Mouse (Mus musculus): ENCODE data around the gene Ccr9. TPM values are rescaled to one million over a fixed set of nuclear protein-coding genes. Genes with fewer than 3 reads are reported as not detected.

The Ccr9 gene
- total and polyA plus RNA-seq, 3 experiments, result 0.04 to 0.09 TPM; not detected in 1

GRCm38 (mm10) chr9:123814821-123815220, 136.6 kb downstream of the Ccr9 start:
- Histone ChIP-seq H3K4me1 (ENCODE audit: control insufficient read depth in 1 of 2, insufficient read depth in 2 of 2) (peaks cover 0 to 19% of the 10 kb centered on the region in 2 experiments; a peak in 2 of 4 replicates), H3K36me3 (replicated peaks in 1 of 2; ENCODE audit: control insufficient read depth in 1 of 2, insufficient read depth in 1 of 2, low read length in 1 of 2) (peaks cover 69 to 97% of the 10 kb centered on the region in 2 experiments), H3K4me3 (replicated peaks in 1 of 3; ENCODE audit: low read depth in 2 of 3, low read length in 2 of 3, poor library complexity in 1 of 3) (no peak overlapping the region), H3K9ac (ENCODE audit: insufficient read depth, low read depth) (no peak overlapping the region), H3K4me2 (ENCODE audit: insufficient read depth, low read depth, poor library complexity, severe bottlenecking) (no peak overlapping the region), H3K9me3 (replicated peaks; ENCODE audit: low read length) (no peaks in the 10 kb centered on the region), H3K27me3 (replicated peaks) (no peaks in the 10 kb centered on the region), H3K79me2 (replicated peaks; ENCODE audit: control insufficient read depth, extremely low read depth, insufficient read depth, poor library complexity, severe bottlenecking) (no peaks in the 10 kb centered on the region), H3K27ac (ENCODE audit: insufficient read depth, low read depth) (no peak overlapping the region)
- no peak for DNase-seq (ENCODE audit: extremely low read depth)
- in situ Hi-C loops (cut with MboI; ENCODE audit: low pct_ligation_motif_present, low pct_unique_long_range_greater_than_20kb, low sequenced_read_pairs), result no loop called here
- dilution Hi-C loops (cut with MboI; ENCODE audit: extremely low pct_ligation_motif_present, extremely low pct_unique_long_range_greater_than_20kb, low sequenced_read_pairs), result no loop called here
- TF ChIP-seq TBP (conservative IDR thresholded peaks at IDR 0.05; ENCODE audit: low read depth, low read length) (no peak), MEF2A (IDR thresholded peaks at IDR 0.05; ENCODE audit: borderline replicate concordance, low read depth, low read length) (no peak), ZKSCAN1 (IDR thresholded peaks at IDR 0.05; ENCODE audit: borderline replicate concordance, low read depth, low read length) (no peak)

GRCm38 (mm10) chr9:123815444-123815843, 137.2 kb downstream of the Ccr9 start:
- H3K4me2 ChIP-seq (ENCODE audit: insufficient read depth, low read depth, poor library complexity, severe bottlenecking), result no peak overlapping the region
- dilution Hi-C loops (cut with MboI; ENCODE audit: extremely low pct_ligation_motif_present, extremely low pct_unique_long_range_greater_than_20kb, low sequenced_read_pairs) (no loop called here), in situ Hi-C loops (cut with MboI; ENCODE audit: low pct_ligation_motif_present, low pct_unique_long_range_greater_than_20kb, low sequenced_read_pairs) (no loop called here)
- TF ChIP-seq RAD21 (IDR thresholded peaks at IDR 0.05; ENCODE audit: low read depth, low read length) (no peak), MYC (IDR thresholded peaks at IDR 0.05; ENCODE audit: low read depth, low read length) (no peak), ETS1 (conservative IDR thresholded peaks at IDR 0.05; ENCODE audit: low read depth, low read length) (no peak), CHD2 (IDR thresholded peaks at IDR 0.05; ENCODE audit: low read length) (no peak), USF2 (conservative IDR thresholded peaks at IDR 0.05; ENCODE audit: low read depth, low read length) (no peak), PAX5 (IDR thresholded peaks at IDR 0.05; ENCODE audit: low read length) (no peak), MAFK (IDR thresholded peaks at IDR 0.05; ENCODE audit: insufficient replicate concordance, low read length) (no peak), ZNF384 (IDR thresholded peaks at IDR 0.05; ENCODE audit: low read depth, low read length) (no peak), EP300 (IDR thresholded peaks at IDR 0.05; ENCODE audit: low read length) (no peak), TCF12 (IDR thresholded peaks at IDR 0.05; ENCODE audit: low read depth, low read length) (no peak)
- peaks cover 66 to 96% of the 10 kb centered on the region in 2 experiments for H3K36me3 ChIP-seq (replicated peaks in 1 of 2; ENCODE audit: control insufficient read depth in 1 of 2, insufficient read depth in 1 of 2, low read length in 1 of 2)
- no peak overlapping the region for H3K4me3 ChIP-seq (replicated peaks in 1 of 3; ENCODE audit: low read depth in 2 of 3, low read length in 2 of 3, poor library complexity in 1 of 3)
- no peak overlapping the region for H3K27ac ChIP-seq (ENCODE audit: insufficient read depth, low read depth)
- peaks cover 0 to 19% of the 10 kb centered on the region in 2 experiments; a peak in 2 of 4 replicates for H3K4me1 ChIP-seq (ENCODE audit: control insufficient read depth in 1 of 2, insufficient read depth in 2 of 2)
- H3K9ac ChIP-seq (ENCODE audit: insufficient read depth, low read depth), result no peak overlapping the region
- no peak for DNase-seq (ENCODE audit: extremely low read depth)
- H3K9me3 ChIP-seq (replicated peaks; ENCODE audit: low read length), result no peaks in the 10 kb centered on the region
- no peaks in the 10 kb centered on the region for H3K27me3 ChIP-seq (replicated peaks)
- no peaks in the 10 kb centered on the region for H3K79me2 ChIP-seq (replicated peaks; ENCODE audit: control insufficient read depth, extremely low read depth, insufficient read depth, poor library complexity, severe bottlenecking)

- no peaks in the 10 kb centered on the region for H3K79me2 ChIP-seq (replicated peaks; ENCODE audit: control insufficient read depth, extremely low read depth, insufficient read depth, poor library complexity, severe bottlenecking)
- H3K9me3 ChIP-seq (replicated peaks; ENCODE audit: low read length), result no peaks in the 10 kb centered on the region
- H3K4me3 ChIP-seq (replicated peaks in 1 of 3; ENCODE audit: low read depth in 2 of 3, low read length in 2 of 3, poor library complexity in 1 of 3), result no peak overlapping the region
- no peak overlapping the region for H3K4me2 ChIP-seq (ENCODE audit: insufficient read depth, low read depth, poor library complexity, severe bottlenecking)
- no peak for DNase-seq (ENCODE audit: extremely low read depth)
- no peak for TF ChIP-seq CHD2 (IDR thresholded peaks at IDR 0.05; ENCODE audit: low read length)
- H3K9ac ChIP-seq (ENCODE audit: insufficient read depth, low read depth), result no peak overlapping the region
- peaks cover 66 to 96% of the 10 kb centered on the region in 2 experiments for H3K36me3 ChIP-seq (replicated peaks in 1 of 2; ENCODE audit: control insufficient read depth in 1 of 2, insufficient read depth in 1 of 2, low read length in 1 of 2)
- H3K27ac ChIP-seq (ENCODE audit: insufficient read depth, low read depth), result no peak overlapping the region
- no peaks in the 10 kb centered on the region for H3K27me3 ChIP-seq (replicated peaks)
- peaks cover 0 to 19% of the 10 kb centered on the region in 2 experiments; a peak in 2 of 4 replicates for H3K4me1 ChIP-seq (ENCODE audit: control insufficient read depth in 1 of 2, insufficient read depth in 2 of 2)
- in situ Hi-C loops (cut with MboI; ENCODE audit: low pct_ligation_motif_present, low pct_unique_long_range_greater_than_20kb, low sequenced_read_pairs), result no loop called here
- dilution Hi-C loops (cut with MboI; ENCODE audit: extremely low pct_ligation_motif_present, extremely low pct_unique_long_range_greater_than_20kb, low sequenced_read_pairs), result no loop called here
These were observed 137.8 kb downstream of the Ccr9 start for GRCm38 (mm10) chr9:123815996-123816395.
